Comparison of ENCODE assay signal across 8 mouse cellular contexts in the genomic region with DNA sequence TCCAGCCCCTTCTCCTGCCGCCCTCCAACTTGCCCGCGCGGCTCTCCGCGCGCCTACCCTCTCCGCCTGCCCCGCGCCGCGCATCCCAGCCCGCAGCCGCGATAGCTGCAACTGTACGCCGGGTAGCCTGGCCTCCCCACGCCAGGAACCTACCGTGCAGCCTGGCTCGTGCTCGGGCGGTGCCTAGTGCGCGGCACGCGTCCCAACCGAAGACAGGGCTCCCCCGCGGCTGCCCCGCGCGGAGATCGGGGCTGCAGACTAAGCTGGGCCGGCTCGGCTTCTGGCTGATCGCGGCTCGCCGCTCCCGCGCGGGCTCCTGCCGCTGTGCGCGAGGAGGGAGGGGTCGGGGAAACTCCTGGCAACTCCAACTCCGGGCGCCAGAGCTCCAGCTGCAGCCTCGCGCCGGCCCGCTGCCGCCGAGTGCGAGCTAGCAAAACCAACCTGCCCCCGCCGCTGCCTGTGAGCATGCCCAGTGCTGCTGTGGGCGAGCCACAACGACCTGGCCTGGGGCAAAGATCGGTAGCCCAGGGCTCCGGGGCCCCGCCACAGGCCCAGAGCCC. TPM values are rescaled to one million over a fixed set of nuclear protein-coding genes. Genes with fewer than 3 reads are reported as not detected.
DNase-seq lines count a peak whose midpoint lies in the region; ATAC-seq and TF ChIP-seq lines count a peak whose summit lies in the region.

No protein-coding gene starts in this region.

- H3K4me1 ChIP-seq in forebrain, embryonic 16.5 days (replicated peaks; ENCODE audit: control insufficient read depth, insufficient read depth, low read length): peaks cover 15% of the 10 kb centered on the region
- no peaks in the 10 kb centered on the region for H3K4me1 ChIP-seq in liver, postnatal 0 days (ENCODE audit: insufficient read depth)
- H3K4me1 ChIP-seq in neural tube, embryonic 13.5 days (replicated peaks): peaks cover 26% of the 10 kb centered on the region

- 0 out of 2 replicates have a peak, but pooled peaks cover 2% of the 10 kb centered on the region for H3K27me3 ChIP-seq in forebrain, embryonic 16.5 days (replicated peaks; ENCODE audit: control insufficient read depth, insufficient read depth, low read length)
- 0 out of 2 replicates have a peak, but pooled peaks cover 4% of the 10 kb centered on the region for H3K27me3 ChIP-seq in liver, postnatal 0 days (ENCODE audit: insufficient read depth, low read length)
- H3K27me3 ChIP-seq in neural tube, embryonic 13.5 days: peaks cover 31% of the 10 kb centered on the region

- TF ChIP-seq EP300 in liver, postnatal 0 days (IDR thresholded peaks at IDR 0.05; ENCODE audit: low read depth): no peak

- peak; percentile 79 for DNase-seq in 416B (ENCODE audit: low read depth)
- peak; percentile 20 for DNase-seq in cerebellum, adult 11-12 months
- DNase-seq in heart, postnatal 25 days (ENCODE audit: low spot score): peak; percentile 76
- DNase-seq in layer of hippocampus, adult 2 months (ENCODE audit: low spot score in 2 of 2): peak; percentile 74 to 75
- DNase-seq in liver, postnatal 0 days: peak; percentile 75
- peak; percentile 4 for DNase-seq in thymus, postnatal 14 days

- H3K9ac ChIP-seq in forebrain, embryonic 16.5 days (replicated peaks; ENCODE audit: low read depth, low read length): peak overlapping the region; percentile 78
- H3K9ac ChIP-seq in liver, postnatal 0 days (replicated peaks): peak overlapping the region; percentile 67
- H3K9ac ChIP-seq in neural tube, embryonic 13.5 days: peak overlapping the region; percentile 79

- H3K36me3 ChIP-seq in forebrain, embryonic 16.5 days (ENCODE audit: control insufficient read depth, insufficient read depth): no peaks in the 10 kb centered on the region
- no peaks in the 10 kb centered on the region for H3K36me3 ChIP-seq in liver, postnatal 0 days (replicated peaks; ENCODE audit: insufficient read depth, low read length)
- H3K36me3 ChIP-seq in neural tube, embryonic 13.5 days: no peaks in the 10 kb centered on the region

- H3K4me2 ChIP-seq in forebrain, embryonic 16.5 days (ENCODE audit: low read length): peak overlapping the region; percentile 100
- H3K4me2 ChIP-seq in liver, postnatal 0 days (ENCODE audit: low read depth, low read length): peak overlapping the region; percentile 79
- H3K4me2 ChIP-seq in neural tube, embryonic 13.5 days: peak overlapping the region; percentile 100

- peak overlapping the region; percentile 74 for H3K27ac ChIP-seq in forebrain, embryonic 16.5 days (ENCODE audit: low read length)
- peak overlapping the region; percentile 97 for H3K27ac ChIP-seq in layer of hippocampus, adult 2 months
- H3K27ac ChIP-seq in liver, postnatal 0 days (ENCODE audit: low read depth): peak overlapping the region; percentile 84
- peak overlapping the region; percentile 74 for H3K27ac ChIP-seq in neural tube, embryonic 13.5 days (replicated peaks)

- intact Hi-C loops in heart, postnatal 25 days (cut with DNase I): loop anchor here (2.0 to 5.0 kb wide), 4 partner anchors 21 to 127 kb away; no protein-coding TSS in a partner anchor

- under 1% methylated on average over 54 of the region's 62 CpGs for WGBS in forebrain, embryonic 16.5 days
- WGBS in liver, postnatal 0 days (ENCODE audit: insufficient replicate concordance): 4% methylated on average over 62 of the region's 62 CpGs
- under 1% methylated on average over 56 of the region's 62 CpGs for WGBS in neural tube, embryonic 13.5 days

- peak; percentile 87 for ATAC-seq in forebrain, embryonic 16.5 days
- ATAC-seq in liver, postnatal 0 days: peak; percentile 87
- peak; percentile 90 for ATAC-seq in neural tube, embryonic 13.5 days (ENCODE audit: low read depth)

- TF ChIP-seq CTCF in layer of hippocampus, adult 2 months (conservative IDR thresholded peaks at IDR 0.05): no peak; the same call in none of the 2 replicates
- TF ChIP-seq CTCF in liver, postnatal 0 days (IDR thresholded peaks at IDR 0.05; ENCODE audit: low read depth): no peak

- H3K4me3 ChIP-seq in forebrain, embryonic 16.5 days (replicated peaks; ENCODE audit: low read length): peak overlapping the region; percentile 79
- H3K4me3 ChIP-seq in layer of hippocampus, adult 2 months: peak overlapping the region; percentile 85
- peak overlapping the region; percentile 61 for H3K4me3 ChIP-seq in liver, postnatal 0 days (ENCODE audit: low read depth, low read length)
- peak overlapping the region; percentile 73 for H3K4me3 ChIP-seq in neural tube, embryonic 13.5 days

- H3K9me3 ChIP-seq in forebrain, embryonic 16.5 days (ENCODE audit: control insufficient read depth, low read length): no peaks in the 10 kb centered on the region
- H3K9me3 ChIP-seq in liver, postnatal 0 days (ENCODE audit: low read length): no peaks in the 10 kb centered on the region
- H3K9me3 ChIP-seq in neural tube, embryonic 13.5 days: no peaks in the 10 kb centered on the region

RNA-seq across cellular contexts. Expression of a gene that starts 0.4 kb away (rescaled TPM):
- polyA plus RNA-seq in forebrain, embryonic 16.5 days (2015; fragmentation: Nextera tagmentation; extraction: Ambion mirVana): 13.6 and 13.7 TPM in 2 replicates
- 10 to 100 TPM in 1 of 2 experiments, 1 to 10 TPM in 1; 9.3 to 16.5 TPM for total RNA-seq in heart, postnatal 25 days (2021)
- total RNA-seq in layer of hippocampus, adult 2 months (2021): 100 to 1,000 TPM in 1 of 2 experiments, 10 to 100 TPM in 1; 83.6 to 100 TPM
- 7.0 and 7.1 TPM in 2 replicates for polyA plus RNA-seq in liver, postnatal 0 days (2015; fragmentation: Nextera tagmentation; extraction: Ambion mirVana)
- polyA plus RNA-seq in neural tube, embryonic 13.5 days (2015; fragmentation: Nextera tagmentation; extraction: Ambion mirVana): 7.5 and 10.2 TPM in 2 replicates

Comparison
In these comparisons a context has a peak if more than half of its experiments do, and no peak if none do; other contexts are left out.
1. Peak in every context shown above with its lines: DNase-seq, ATAC-seq, H3K4me3 ChIP-seq and H3K27ac ChIP-seq.
2. DNase-seq: peak in every context shown above with its lines; median percentile 79 in 416B; 76 in heart, postnatal 25 days; 75 in liver, postnatal 0 days; 74 in layer of hippocampus, adult 2 months; 20 in cerebellum, adult 11-12 months; 4 in thymus, postnatal 14 days.